In genomic region chr12:118313805-118314476, GRCm38 (mm10) we compare ENCODE assay signal across 1 mouse cellular context.
A peak's percentile ranks its signal among the peaks of the same experiment; 100 is the strongest.
TF ChIP-seq lines count a peak whose summit lies in the region.

No protein-coding gene starts in this region.

TF ChIP-seq in MEL, 35 proteins besides CTCF, POLR2A, EP300 and RAD21 (continued from another document):
- TF ChIP-seq E2F4 (IDR thresholded peaks at IDR 0.05; ENCODE audit: borderline replicate concordance, low read depth, low read length) (no peak), RCOR1 (IDR thresholded peaks at IDR 0.05; ENCODE audit: low read depth, low read length) (peak; percentile 84), ETS1 (IDR thresholded peaks at IDR 0.05; ENCODE audit: low read depth, low read length) (peak; percentile 45; the same call in 1 of the 2 replicates), SIN3A (IDR thresholded peaks at IDR 0.05; ENCODE audit: low read length) (peak; percentile 48; the same call in 1 of the 2 replicates), POLR2AphosphoS2 (IDR thresholded peaks at IDR 0.05; ENCODE audit: low read length) (no peak), NELFE (IDR thresholded peaks at IDR 0.05; ENCODE audit: low read depth, low read length) (no peak), HCFC1 (IDR thresholded peaks at IDR 0.05; ENCODE audit: low read depth, low read length) (0 out of 2 replicates have a peak, but pooled peaks have one; percentile 13), ZC3H11A (IDR thresholded peaks at IDR 0.05; ENCODE audit: low read depth, low read length) (peak; percentile 26; the same call in 1 of the 2 replicates)
TF ChIP-seq in MEL: peak in this region for 9.
